Mouse (Mus musculus) small intestine, adult 2 months (tissue): ENCODE measurements at regions not wholly inside any gene's neighbourhood (a gene's known extent, or its start where the extent isn't known, plus 50 kb on each side); places are given as distances from the start of the nearest gene placed in this dataset.

Experiments
- H3K27ac ChIP-seq: fragments of 200-500 bp; 2 replicates; pipeline ENCODE4 v1.5.1; 2012; ENCODE audit warnings: low read depth, low read length, control low read depth, inconsistent platforms; ENCODE audit not compliant: insufficient read depth
- H3K27me3 ChIP-seq: fragments of 200-500 bp; 2 replicates; pipeline ENCODE4 v1.6.1; 2012; ENCODE audit warnings: mild to moderate bottlenecking, moderate library complexity, low read length, inconsistent platforms; ENCODE audit not compliant: control insufficient read depth, insufficient read depth
- H3K36me3 ChIP-seq: fragments of 200-500 bp; 2 replicates; pipeline ENCODE4 v1.6.1; 2012; ENCODE audit warnings: mild to moderate bottlenecking, low read length, control low read depth, inconsistent platforms; ENCODE audit not compliant: control insufficient read depth, insufficient read depth
- H3K4me1 ChIP-seq: fragments of 200-500 bp; 2 replicates; pipeline ENCODE4 v1.6.1; 2012; ENCODE audit warnings: low read length, inconsistent platforms, mixed read lengths; ENCODE audit not compliant: control insufficient read depth, insufficient read depth, insufficient read length
- H3K4me3 ChIP-seq: fragments of 200-500 bp; 2 replicates; pipeline ENCODE4 v1.5.1; 2012; ENCODE audit warnings: low read depth, mild to moderate bottlenecking, control low read depth, inconsistent platforms, low read length, moderate library complexity
- CTCF ChIP-seq: fragments of 200-500 bp; IDR thresholded peaks from 2 replicates; pipeline ENCODE4 v1.5.1; 2012; ENCODE audit warnings: low read depth, mild to moderate bottlenecking, control low read depth, inconsistent platforms, low read length, moderate library complexity, mixed read lengths; ENCODE audit not compliant: insufficient replicate concordance, insufficient read length; ENCODE audit errors: extremely low read depth
- POLR2A ChIP-seq: fragments of 200-500 bp; IDR thresholded peaks from 2 replicates; pipeline ENCODE4 v1.6.1; 2012; ENCODE audit warnings: low read depth, mild to moderate bottlenecking, control low read depth, inconsistent platforms, low read length, moderate library complexity
- WGBS: fragments of 180-500 bp; shearing (Covaris S2); methylation state at CpG from one replicate; pipeline ENCODE4 v1.1.7; 2018; 5-methylcytosine and 5-hydroxymethylcytosine counted together

- TF ChIP-seq CTCF, result no peak
- TF ChIP-seq POLR2A, result no peak
- 83% methylated on average over 7 of the region's 7 CpGs for WGBS
Measured at GRCm38 (mm10) chr8:107699307-107699706, 111.0 kb upstream of the Psmd7 start.

GRCm38 (mm10) chr8:107699759-107700158 is 111.5 kb upstream of the Psmd7 start:
- peaks cover 2% of the 10 kb centered on the region; the same call in 1 of the 2 replicates for H3K4me1 ChIP-seq
- TF ChIP-seq POLR2A, result no peak
- no peak for TF ChIP-seq CTCF
- no peak overlapping the region for H3K27ac ChIP-seq
- WGBS, result 87% methylated on average over 3 of the region's 3 CpGs
- no peak overlapping the region for H3K4me3 ChIP-seq
- H3K36me3 ChIP-seq, result no peaks in the 10 kb centered on the region
- no peaks in the 10 kb centered on the region for H3K27me3 ChIP-seq

More at GRCm38 (mm10) chr8:107699307-107699706, 111.0 kb upstream of the Psmd7 start:
- no peaks in the 10 kb centered on the region for H3K36me3 ChIP-seq
- peaks cover 2% of the 10 kb centered on the region; the same call in 1 of the 2 replicates for H3K4me1 ChIP-seq
- no peak overlapping the region for H3K27ac ChIP-seq
- H3K4me3 ChIP-seq, result no peak overlapping the region
- no peaks in the 10 kb centered on the region for H3K27me3 ChIP-seq

DNA sequence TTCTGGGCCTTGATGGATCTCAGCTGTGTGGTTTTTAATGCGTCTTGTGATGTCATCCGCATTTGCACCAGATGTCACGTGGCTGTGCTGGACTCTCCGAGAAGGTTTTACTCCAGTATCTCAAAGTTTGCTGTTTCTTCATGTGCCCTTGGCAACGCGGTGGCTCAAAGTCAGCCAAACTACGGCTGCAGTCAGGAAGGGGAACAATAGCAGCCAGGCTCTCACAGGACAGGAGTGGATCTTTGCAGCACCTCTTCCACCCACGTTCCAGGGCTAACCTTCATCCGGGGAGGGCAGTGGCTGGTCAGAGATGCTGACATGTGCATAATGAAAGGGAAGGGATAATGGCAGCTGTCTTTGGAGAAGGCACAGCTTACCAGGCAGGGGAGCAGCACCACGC is 127.6 kb upstream of the Psmd7 start:
- TF ChIP-seq POLR2A (no peak), CTCF (no peak)
- 83% methylated on average over 10 of the region's 10 CpGs for WGBS
- Histone ChIP-seq H3K27ac (no peak overlapping the region), H3K4me1 (no peaks in the 10 kb centered on the region), H3K4me3 (no peak overlapping the region), H3K36me3 (no peaks in the 10 kb centered on the region), H3K27me3 (no peaks in the 10 kb centered on the region)

GRCm38 (mm10) chr8:107717856-107718255 is 129.6 kb upstream of the Psmd7 start:
- TF ChIP-seq POLR2A, result no peak
- no peak for TF ChIP-seq CTCF
- 85% methylated on average over 13 of the region's 13 CpGs for WGBS

DNA sequence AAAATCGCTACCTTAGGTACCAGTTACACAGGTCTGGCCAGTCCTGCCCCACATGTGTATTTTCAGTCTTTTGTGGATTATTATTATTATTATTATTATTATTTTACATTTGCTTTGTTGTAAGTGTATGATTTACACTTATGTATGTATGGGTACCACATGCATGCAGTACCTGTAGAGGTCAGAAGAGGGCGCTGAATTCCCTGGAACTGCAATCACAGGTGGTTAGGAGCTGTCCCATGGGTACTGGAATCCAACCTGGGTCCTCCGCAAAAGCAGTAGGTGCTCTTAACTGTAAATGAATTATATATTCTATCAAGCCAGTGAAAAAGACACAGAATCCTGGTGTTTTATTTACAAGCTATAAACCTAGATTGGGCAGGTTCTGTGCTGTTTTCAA is 131.4 kb upstream of the Psmd7 start:
- TF ChIP-seq POLR2A, result no peak
- TF ChIP-seq CTCF, result peak; percentile 33; the same call in 1 of the 2 replicates

More at GRCm38 (mm10) chr8:107717856-107718255, 129.6 kb upstream of the Psmd7 start:
- Histone ChIP-seq H3K4me1 (no peaks in the 10 kb centered on the region), H3K36me3 (no peaks in the 10 kb centered on the region), H3K27ac (no peak overlapping the region), H3K4me3 (no peak overlapping the region), H3K27me3 (no peaks in the 10 kb centered on the region)

DNA sequence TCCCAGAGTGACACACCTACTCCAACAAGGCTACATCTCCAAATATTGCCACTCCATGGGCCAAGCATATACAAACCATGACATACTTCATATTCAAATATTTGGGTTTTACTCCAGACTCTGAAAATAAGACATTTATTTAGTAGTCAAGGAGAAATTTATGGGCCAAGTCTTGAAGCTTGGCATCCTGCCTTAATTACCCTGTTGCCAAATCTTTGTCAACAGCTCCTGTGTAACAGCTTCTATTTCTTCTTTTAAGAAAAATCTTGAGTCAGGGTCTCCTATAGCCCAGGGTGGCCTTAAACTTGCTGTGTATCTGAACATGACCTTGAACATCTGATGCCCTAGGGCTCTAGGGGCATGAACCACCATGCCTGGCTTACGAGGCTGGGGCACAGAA is 138.5 kb upstream of the Psmd7 start:
- H3K4me1 ChIP-seq, result no peaks in the 10 kb centered on the region
- no peak overlapping the region for H3K27ac ChIP-seq
- no peaks in the 10 kb centered on the region for H3K36me3 ChIP-seq
- no peaks in the 10 kb centered on the region for H3K27me3 ChIP-seq
- TF ChIP-seq POLR2A, result no peak
- no peak for TF ChIP-seq CTCF
- H3K4me3 ChIP-seq, result no peak overlapping the region
- WGBS, result 93% methylated on average over 1 of the region's 1 CpGs

More for the DNA sequence above, 131.4 kb upstream of the Psmd7 start:
- Histone ChIP-seq H3K27ac (no peak overlapping the region), H3K36me3 (no peaks in the 10 kb centered on the region), H3K4me1 (no peaks in the 10 kb centered on the region), H3K4me3 (no peak overlapping the region), H3K27me3 (no peaks in the 10 kb centered on the region)
- WGBS, result 66% methylated on average over 3 of the region's 3 CpGs

GRCm38 (mm10) chr8:107727276-107727675 is 139.0 kb upstream of the Psmd7 start:
- Histone ChIP-seq H3K36me3 (no peaks in the 10 kb centered on the region), H3K4me3 (no peak overlapping the region), H3K27me3 (no peaks in the 10 kb centered on the region), H3K27ac (no peak overlapping the region), H3K4me1 (no peaks in the 10 kb centered on the region)
- 90% methylated on average over 6 of the region's 6 CpGs for WGBS
- TF ChIP-seq POLR2A (no peak), CTCF (peak; percentile 37; the same call in 1 of the 2 replicates)
